Mouse (Mus musculus): ENCODE data around the gene Ost4. TPM values are rescaled to one million over a fixed set of nuclear protein-coding genes. Genes with fewer than 3 reads are reported as not detected.

Gene Ost4
- total RNA-seq (2014; fragmentation: Nextera tagmentation), result 309 and 472 TPM in 2 replicates
- total RNA-seq (2017), result 346 and 348 TPM in 2 replicates
- 70.6 and 80.1 TPM in 2 replicates for polyA plus RNA-seq (2012)

DNA sequence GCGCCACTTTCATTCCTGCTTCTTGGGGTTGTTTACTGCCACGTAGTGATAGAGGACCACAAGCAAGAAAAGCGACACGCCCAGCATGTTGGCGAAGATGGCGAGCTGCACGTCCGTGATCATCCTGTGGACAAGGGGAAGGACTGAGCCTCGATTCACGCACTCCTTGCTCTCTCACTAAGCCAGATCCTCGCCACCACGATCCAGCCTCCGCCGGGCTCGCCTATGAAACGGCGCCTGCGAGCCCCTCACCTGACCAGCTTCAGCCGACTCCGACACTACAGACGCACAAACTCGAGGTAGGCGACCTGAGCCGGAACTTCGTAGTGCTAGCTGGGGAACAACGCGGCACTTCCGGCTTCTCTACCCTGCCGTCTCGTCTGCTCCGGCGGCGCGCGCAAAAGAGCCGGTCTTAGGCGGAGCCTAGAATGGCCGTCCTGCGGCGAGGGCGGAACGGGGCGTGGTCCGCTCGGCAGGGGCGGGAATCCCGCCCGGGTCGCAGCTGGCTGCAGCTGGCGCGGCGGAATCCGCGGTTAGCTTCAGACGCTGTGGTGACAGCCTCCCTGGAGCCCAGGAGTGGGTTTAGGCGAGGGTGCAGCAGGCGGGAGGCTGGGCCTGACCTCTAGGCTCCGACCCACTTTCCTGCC, at the start of gene Ost4:
Ost4 (minus strand) TSS at position 376 of the 647 bp plus-strand sequence.
- Histone ChIP-seq H3K4me1 (ENCODE audit: insufficient read depth, low read depth, low read length) (peaks cover 47% of the 10 kb centered on the region), H3K9me3 (replicated peaks) (no peaks in the 10 kb centered on the region), H3K4me3 (ENCODE audit: low read depth, low read length) (peak within 1 kb of the TSS; percentile 79), H3K27me3 (ENCODE audit: insufficient read depth, low read length) (peaks cover 22% of the 10 kb centered on the region), H3K36me3 (replicated peaks) (peaks cover 38% of the 10 kb centered on the region)
- peak; percentile 94 for DNase-seq (ENCODE audit: low spot score)
- peak; percentile 97 for ATAC-seq (ENCODE audit: extremely low read depth, insufficient number of reproducible peaks, low FRiP score, poor library complexity, severe bottlenecking)
- TF ChIP-seq GATA2 (IDR thresholded peaks at IDR 0.05; ENCODE audit: borderline replicate concordance, low read depth, low read length), result no peak
- TF ChIP-seq POLR2AphosphoS5 (IDR thresholded peaks at IDR 0.05; ENCODE audit: insufficient replicate concordance, low read depth, low read length), result no peak
- no peak for TF ChIP-seq GATA1 (IDR thresholded peaks at IDR 0.05; ENCODE audit: borderline replicate concordance, low read length)
- TF ChIP-seq TAL1 (conservative IDR thresholded peaks at IDR 0.05; ENCODE audit: low read depth, low read length), result no peak
- TF ChIP-seq CTCF (IDR thresholded peaks at IDR 0.05; ENCODE audit: low read depth, low read length), result no peak

DNA sequence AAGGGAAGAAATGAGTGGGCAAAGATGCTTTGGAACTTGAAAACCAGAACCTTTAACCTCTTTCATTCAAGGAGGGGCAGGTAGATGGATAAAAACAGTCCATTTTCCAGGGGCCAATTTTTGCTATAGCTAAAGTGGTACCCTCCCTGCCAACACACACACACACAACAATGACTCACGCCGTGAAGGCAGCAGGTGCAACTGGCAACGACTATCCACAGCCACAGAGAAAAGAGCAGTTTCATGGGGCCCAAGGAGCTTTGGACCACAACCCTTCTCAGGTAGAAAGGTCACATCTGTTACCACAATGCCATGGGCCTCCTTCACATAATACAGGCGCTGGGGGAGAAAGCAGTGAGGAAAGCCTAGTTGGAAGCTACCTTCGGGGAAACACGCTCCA, 48.2 kb upstream of the Ost4 start:
- TF ChIP-seq GATA1 (IDR thresholded peaks at IDR 0.05; ENCODE audit: borderline replicate concordance, low read length), result no peak
- TF ChIP-seq CTCF (IDR thresholded peaks at IDR 0.05; ENCODE audit: low read depth, low read length), result no peak
- no peak for TF ChIP-seq POLR2AphosphoS5 (IDR thresholded peaks at IDR 0.05; ENCODE audit: insufficient replicate concordance, low read depth, low read length)
- no peak for TF ChIP-seq TAL1 (conservative IDR thresholded peaks at IDR 0.05; ENCODE audit: low read depth, low read length)
- no peak for TF ChIP-seq GATA2 (IDR thresholded peaks at IDR 0.05; ENCODE audit: borderline replicate concordance, low read depth, low read length)
- H3K36me3 ChIP-seq (replicated peaks), result peaks cover 73% of the 10 kb centered on the region
- H3K4me1 ChIP-seq (ENCODE audit: insufficient read depth, low read depth, low read length), result peaks cover 44% of the 10 kb centered on the region
- no peaks in the 10 kb centered on the region for H3K27me3 ChIP-seq (ENCODE audit: insufficient read depth, low read length)
- DNase-seq (ENCODE audit: low spot score) (no peak), ATAC-seq (ENCODE audit: extremely low read depth, insufficient number of reproducible peaks, low FRiP score, poor library complexity, severe bottlenecking) (no peak)
- peaks cover 22% of the 10 kb centered on the region for H3K9me3 ChIP-seq (replicated peaks)
- no peak overlapping the region for H3K4me3 ChIP-seq (ENCODE audit: low read depth, low read length)

DNA sequence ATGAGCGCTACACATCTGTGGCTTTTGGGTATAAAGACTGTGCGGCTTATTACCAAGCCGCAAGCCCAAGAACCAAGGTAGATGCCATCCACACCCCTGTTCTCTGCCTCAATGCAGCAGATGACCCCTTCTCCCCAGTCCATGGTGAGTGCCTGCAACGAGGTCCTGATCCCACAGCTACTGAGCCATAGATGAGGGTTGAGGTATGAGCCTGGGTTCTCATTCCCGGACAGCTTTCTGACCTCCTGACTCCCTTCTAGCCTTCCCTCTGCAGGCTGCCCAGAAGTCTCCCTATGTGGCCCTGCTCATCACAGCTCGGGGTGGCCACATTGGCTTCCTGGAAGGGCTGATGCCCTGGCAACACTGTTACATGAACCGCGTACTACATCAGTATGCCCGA, 47.0 kb upstream of the Ost4 start:
- H3K4me1 ChIP-seq (ENCODE audit: insufficient read depth, low read depth, low read length), result peaks cover 46% of the 10 kb centered on the region

DNA sequence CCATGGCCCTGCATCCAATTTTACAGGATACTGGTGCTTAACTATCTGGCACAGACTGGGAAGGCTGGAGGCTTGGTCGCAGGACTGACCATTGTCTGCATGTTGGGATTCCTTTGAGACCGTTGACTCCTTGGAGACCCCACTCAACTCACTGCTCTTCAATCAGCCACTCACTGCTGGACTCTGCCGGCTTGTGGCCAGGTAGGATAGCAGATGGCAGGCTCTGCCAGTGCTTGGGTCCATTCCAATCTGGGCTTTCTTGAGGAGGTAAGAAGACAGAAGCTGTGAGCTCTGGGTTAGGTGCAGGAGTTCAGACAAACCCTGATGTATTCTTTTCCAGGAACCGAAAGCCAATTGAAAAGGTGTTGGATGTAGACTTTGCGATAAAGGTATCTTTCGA, 46.5 kb upstream of the Ost4 start:
- Histone ChIP-seq H3K4me1 (ENCODE audit: insufficient read depth, low read depth, low read length) (peaks cover 48% of the 10 kb centered on the region), H3K36me3 (replicated peaks) (peaks cover 70% of the 10 kb centered on the region), H3K9me3 (replicated peaks) (peaks cover 22% of the 10 kb centered on the region), H3K27me3 (ENCODE audit: insufficient read depth, low read length) (no peaks in the 10 kb centered on the region), H3K4me3 (ENCODE audit: low read depth, low read length) (no peak overlapping the region)
- TF ChIP-seq GATA2 (IDR thresholded peaks at IDR 0.05; ENCODE audit: borderline replicate concordance, low read depth, low read length) (no peak), TAL1 (conservative IDR thresholded peaks at IDR 0.05; ENCODE audit: low read depth, low read length) (no peak), CTCF (IDR thresholded peaks at IDR 0.05; ENCODE audit: low read depth, low read length) (no peak), POLR2AphosphoS5 (IDR thresholded peaks at IDR 0.05; ENCODE audit: insufficient replicate concordance, low read depth, low read length) (no peak), GATA1 (IDR thresholded peaks at IDR 0.05; ENCODE audit: borderline replicate concordance, low read length) (no peak)
- DNase-seq (ENCODE audit: low spot score), result no peak
- ATAC-seq (ENCODE audit: extremely low read depth, insufficient number of reproducible peaks, low FRiP score, poor library complexity, severe bottlenecking), result no peak

More for the DNA sequence above, 47.0 kb upstream of the Ost4 start:
- H3K27me3 ChIP-seq (ENCODE audit: insufficient read depth, low read length), result no peaks in the 10 kb centered on the region
- H3K4me3 ChIP-seq (ENCODE audit: low read depth, low read length), result no peak overlapping the region
- H3K9me3 ChIP-seq (replicated peaks), result peaks cover 22% of the 10 kb centered on the region
- peaks cover 73% of the 10 kb centered on the region for H3K36me3 ChIP-seq (replicated peaks)
- DNase-seq (ENCODE audit: low spot score) (no peak), ATAC-seq (ENCODE audit: extremely low read depth, insufficient number of reproducible peaks, low FRiP score, poor library complexity, severe bottlenecking) (no peak)
- no peak for TF ChIP-seq CTCF (IDR thresholded peaks at IDR 0.05; ENCODE audit: low read depth, low read length)
- TF ChIP-seq POLR2AphosphoS5 (IDR thresholded peaks at IDR 0.05; ENCODE audit: insufficient replicate concordance, low read depth, low read length), result no peak
- no peak for TF ChIP-seq TAL1 (conservative IDR thresholded peaks at IDR 0.05; ENCODE audit: low read depth, low read length)
- TF ChIP-seq GATA2 (IDR thresholded peaks at IDR 0.05; ENCODE audit: borderline replicate concordance, low read depth, low read length), result no peak

DNA sequence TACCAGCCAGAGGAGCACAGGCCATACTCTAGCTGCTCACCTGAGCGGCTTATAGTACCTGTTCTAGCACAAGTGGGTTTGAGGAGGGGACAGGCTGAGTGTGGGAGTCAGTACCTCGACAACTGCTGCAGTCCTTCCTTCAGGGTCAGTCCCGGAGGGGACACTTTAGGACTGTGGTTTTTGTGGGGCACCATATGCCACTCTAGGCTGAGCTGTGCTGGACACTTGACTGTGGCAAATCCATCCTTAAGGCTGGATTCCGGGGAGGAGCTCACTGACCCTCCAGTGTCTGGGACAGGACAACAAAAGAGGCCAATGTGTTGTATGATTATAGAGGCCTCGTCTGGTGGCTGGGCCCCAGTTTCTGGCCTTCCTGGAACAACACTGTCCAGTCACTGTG, 45.0 kb upstream of the Ost4 start:
- peaks cover 55% of the 10 kb centered on the region for H3K36me3 ChIP-seq (replicated peaks)
- no peak overlapping the region for H3K4me3 ChIP-seq (ENCODE audit: low read depth, low read length)
- H3K4me1 ChIP-seq (ENCODE audit: insufficient read depth, low read depth, low read length), result peaks cover 39% of the 10 kb centered on the region
- no peak for DNase-seq (ENCODE audit: low spot score)
- H3K9me3 ChIP-seq (replicated peaks), result peaks cover 14% of the 10 kb centered on the region
- H3K27me3 ChIP-seq (ENCODE audit: insufficient read depth, low read length), result no peaks in the 10 kb centered on the region; the same call in 1 of the 2 replicates
- no peak for ATAC-seq (ENCODE audit: extremely low read depth, insufficient number of reproducible peaks, low FRiP score, poor library complexity, severe bottlenecking)
- TF ChIP-seq TAL1 (conservative IDR thresholded peaks at IDR 0.05; ENCODE audit: low read depth, low read length), result no peak
- TF ChIP-seq GATA1 (IDR thresholded peaks at IDR 0.05; ENCODE audit: borderline replicate concordance, low read length), result no peak
- TF ChIP-seq CTCF (IDR thresholded peaks at IDR 0.05; ENCODE audit: low read depth, low read length), result no peak

DNA sequence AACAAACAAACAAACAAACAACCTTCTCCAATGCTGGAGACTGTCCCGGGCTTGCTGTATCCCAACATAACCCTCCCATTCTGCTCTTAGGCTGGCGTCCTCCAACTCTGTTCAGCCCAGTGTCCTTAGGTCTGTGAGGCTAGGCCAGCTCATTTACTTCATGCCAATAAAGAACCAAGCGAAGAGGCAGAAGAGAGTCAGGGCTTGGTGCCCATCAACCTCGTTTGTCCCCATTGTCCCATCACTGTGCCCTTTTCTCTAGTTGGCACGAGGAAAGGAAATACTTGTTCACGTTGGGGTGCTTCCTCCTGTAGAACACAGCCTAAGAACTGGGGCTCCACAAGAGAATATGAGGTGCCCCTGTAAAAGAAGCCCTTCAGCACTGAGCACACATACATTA, 44.1 kb upstream of the Ost4 start:
- Histone ChIP-seq H3K27me3 (ENCODE audit: insufficient read depth, low read length) (peaks cover 2% of the 10 kb centered on the region; the same call in 1 of the 2 replicates), H3K4me3 (ENCODE audit: low read depth, low read length) (no peak overlapping the region), H3K36me3 (replicated peaks) (peaks cover 52% of the 10 kb centered on the region), H3K9me3 (replicated peaks) (peaks cover 10% of the 10 kb centered on the region), H3K4me1 (ENCODE audit: insufficient read depth, low read depth, low read length) (peaks cover 38% of the 10 kb centered on the region)
- TF ChIP-seq POLR2AphosphoS5 (IDR thresholded peaks at IDR 0.05; ENCODE audit: insufficient replicate concordance, low read depth, low read length) (no peak), GATA2 (IDR thresholded peaks at IDR 0.05; ENCODE audit: borderline replicate concordance, low read depth, low read length) (no peak), TAL1 (conservative IDR thresholded peaks at IDR 0.05; ENCODE audit: low read depth, low read length) (no peak), GATA1 (IDR thresholded peaks at IDR 0.05; ENCODE audit: borderline replicate concordance, low read length) (no peak), CTCF (IDR thresholded peaks at IDR 0.05; ENCODE audit: low read depth, low read length) (no peak)
- ATAC-seq (ENCODE audit: extremely low read depth, insufficient number of reproducible peaks, low FRiP score, poor library complexity, severe bottlenecking) (no peak), DNase-seq (ENCODE audit: low spot score) (no peak)

All from G1E (cell line).